Mouse (Mus musculus) stomach, adult 2 months (tissue): ENCODE results near the gene Gps1. TPM values are rescaled to one million over a fixed set of nuclear protein-coding genes. Genes with fewer than 3 reads are reported as not detected.

Experiments
- polyA plus RNA-seq: library from polyadenylated mRNA; depleted of rRNA; stranded (reverse); fragments of >200 nt; gene quantifications from 2 replicates; pipeline ENCODE4 v1.2.3, GENCODE M21; 2012; rRNA removed

Gps1 gene
- 65.1 and 81.6 TPM in 2 replicates for polyA plus RNA-seq

DNA sequence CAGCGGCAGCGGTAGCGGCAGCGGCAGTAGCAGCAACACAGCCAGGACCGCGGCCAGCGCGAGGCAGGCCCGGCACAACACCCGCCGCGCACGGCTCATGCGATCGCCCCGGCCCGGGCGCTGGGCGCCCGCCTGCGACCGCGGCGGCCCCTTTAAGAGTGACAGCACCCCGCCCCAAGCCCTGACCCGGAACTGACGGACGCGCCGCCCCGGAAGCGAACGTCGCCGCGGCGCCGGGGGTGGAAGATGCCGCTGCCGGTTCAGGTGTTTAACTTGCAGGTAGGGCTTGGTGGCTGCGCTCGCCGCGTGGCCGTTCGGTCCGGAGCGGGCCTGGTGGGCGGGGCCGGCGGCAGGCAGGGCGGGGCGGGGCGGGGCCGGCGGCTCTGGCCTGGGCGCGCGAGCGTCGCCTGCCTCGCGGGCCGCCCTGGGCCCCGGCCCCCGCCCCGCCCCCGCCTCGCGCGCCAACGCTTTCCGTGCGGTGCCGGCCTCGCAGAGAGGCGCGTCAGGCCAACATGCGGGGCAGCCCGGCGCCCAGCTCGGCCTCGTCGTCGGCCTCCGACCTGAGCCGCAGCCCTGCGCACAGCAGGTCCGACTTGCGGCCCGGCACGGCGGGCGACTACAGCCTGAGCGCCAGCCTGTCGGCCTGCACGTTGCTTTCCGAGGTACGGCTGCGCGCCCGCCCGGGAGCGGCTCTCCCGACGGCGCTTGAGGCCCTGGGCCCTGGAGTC, at the start of gene Gps1, which contains the start of gene Rfng:
Gene Gps1, plus strand, starts transcription at position 209 of the 728 bp plus-strand sequence.
Gene Rfng, minus strand, starts transcription at position 144 of the 728 bp plus-strand sequence.

DNA sequence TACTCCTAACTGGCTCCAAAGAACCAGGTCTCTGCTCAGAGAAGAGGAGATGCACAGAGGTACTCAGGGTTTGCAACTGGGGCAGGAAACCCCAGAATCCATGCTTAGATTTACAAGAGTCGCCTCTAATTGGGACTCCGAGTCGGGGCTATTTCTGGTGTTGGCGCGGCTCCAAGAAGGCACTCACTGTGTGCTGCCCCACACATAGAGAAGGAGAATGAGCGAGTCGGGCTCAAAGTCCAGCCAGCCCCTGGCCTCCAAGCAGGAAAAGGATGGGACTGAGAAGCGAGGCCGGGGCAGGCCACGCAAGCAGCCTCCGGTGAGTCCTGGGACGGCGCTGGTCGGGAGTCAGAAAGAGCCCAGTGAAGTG, 21.4 kb upstream of the Gps1 start, which contains the start of gene Hmga1b:
Gene Hmga1b, plus strand, starts transcription at position 123 of the 370 bp plus-strand sequence.

DNA sequence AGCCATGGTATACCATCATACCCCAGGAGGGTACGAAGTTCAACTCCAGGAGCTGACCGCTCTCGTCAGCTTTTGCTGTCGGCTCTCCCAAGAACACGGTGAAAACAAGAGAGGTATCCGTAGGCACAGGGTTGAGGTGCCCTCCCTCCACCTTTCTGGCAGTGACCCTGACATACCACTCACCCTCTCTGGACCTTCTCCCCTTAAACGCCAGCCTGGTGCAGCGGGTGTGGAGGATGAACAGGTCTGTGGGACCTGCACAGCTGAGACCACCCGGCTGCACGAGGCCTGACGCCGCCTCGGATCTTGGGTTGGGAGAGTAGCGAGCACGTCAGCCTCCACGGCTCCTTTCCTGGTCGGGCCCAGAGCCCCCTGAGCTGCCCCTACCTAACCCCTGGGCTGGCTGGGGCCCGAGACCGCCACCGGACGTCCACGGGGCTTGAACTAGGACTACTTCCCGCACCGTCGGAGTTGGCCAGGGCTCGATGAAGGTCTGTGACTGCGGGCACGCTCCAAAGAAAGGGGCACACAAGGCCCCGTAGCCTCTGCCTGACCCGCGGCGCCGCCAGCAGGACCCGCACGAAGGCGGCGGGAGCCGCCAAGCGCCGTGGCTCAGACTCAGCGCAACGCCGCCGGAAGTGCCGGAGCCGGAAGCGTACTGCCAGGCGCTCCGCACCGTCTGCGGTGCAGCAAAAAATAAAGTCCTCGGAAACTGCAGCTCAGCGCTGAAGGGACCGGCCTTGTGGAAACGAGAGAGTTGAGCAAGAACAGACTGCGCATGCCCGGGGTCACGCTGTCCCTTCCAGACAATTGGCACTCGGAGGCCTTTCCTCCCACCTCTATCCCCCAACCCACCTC, 11.9 kb downstream of the Gps1 start, which contains the start of gene Dus1l:
Gene Dus1l, minus strand, starts transcription at position 648 of the 858 bp plus-strand sequence.

DNA sequence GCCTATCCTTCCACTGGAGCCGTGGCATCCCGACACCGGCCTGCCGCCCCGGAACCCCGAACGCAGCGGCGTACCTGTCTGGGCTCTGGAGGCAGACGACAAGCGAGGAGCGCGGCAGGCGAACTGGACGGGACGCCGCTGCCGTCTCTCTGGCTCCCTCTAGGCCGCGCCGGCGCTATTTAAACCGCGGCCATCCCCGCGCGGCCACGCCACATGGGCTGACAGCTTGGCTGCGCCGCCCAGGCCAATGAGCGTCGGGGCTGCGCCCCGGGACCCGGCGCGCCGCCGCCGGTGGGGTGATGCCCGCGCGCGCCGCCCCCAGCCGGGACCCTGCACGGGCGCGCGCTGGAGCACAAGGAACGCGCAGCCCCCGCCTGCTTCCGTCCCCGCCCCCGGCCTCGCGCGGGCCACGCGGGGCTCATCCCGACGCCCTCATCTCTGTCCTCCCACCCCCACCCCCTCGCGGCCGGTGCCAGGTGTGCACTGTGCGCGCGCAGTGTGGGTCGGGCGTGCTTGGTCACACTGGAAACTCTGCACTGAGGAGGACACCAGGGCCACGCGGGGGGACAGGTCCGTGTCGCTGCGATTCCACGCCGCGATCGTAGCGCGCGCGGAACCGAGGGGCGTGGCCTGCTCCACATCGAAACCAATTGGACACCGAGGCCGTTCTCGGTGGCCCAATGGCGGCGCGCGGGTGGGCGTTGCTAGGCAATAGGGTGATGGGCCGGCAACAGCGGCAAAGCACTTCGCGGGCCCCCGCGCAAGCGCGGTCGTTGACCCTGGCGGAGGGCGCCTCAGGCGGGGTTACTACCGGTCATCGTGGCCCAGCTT, 40.1 kb downstream of the Gps1 start, which contains the start of gene Fasn:
Gene Fasn, minus strand, starts transcription at position 592 of the 831 bp plus-strand sequence.

Other genes with a start within 250 kb of the Gps1 start
- gene Mcrip1, start 234.5 kb upstream of the Gps1 start, polyA plus RNA-seq = 40.9 and 56.7 TPM in 2 replicates
- gene Ppp1r27, start 233.1 kb upstream of the Gps1 start, polyA plus RNA-seq = 1.6 and 1.8 TPM in 2 replicates
- 153 and 166 TPM in 2 replicates for gene P4hb, start 211.0 kb upstream of the Gps1 start, polyA plus RNA-seq
- gene Arhgdia, start 202.6 kb upstream of the Gps1 start, polyA plus RNA-seq = 426 and 509 TPM in 2 replicates
- gene Alyref, start 185.9 kb upstream of the Gps1 start, polyA plus RNA-seq = 5.8 and 8.6 TPM in 2 replicates
- gene Anapc11, start 185.9 kb upstream of the Gps1 start, polyA plus RNA-seq = 72.4 and 94.8 TPM in 2 replicates
- 58.0 and 94.3 TPM in 2 replicates for gene Npb, start 175.8 kb upstream of the Gps1 start, polyA plus RNA-seq
- 138 and 161 TPM in 2 replicates for gene Pcyt2, start 166.3 kb upstream of the Gps1 start, polyA plus RNA-seq
- 51.2 and 54.2 TPM in 2 replicates for gene Sirt7, start 159.0 kb upstream of the Gps1 start, polyA plus RNA-seq
- 21.0 and 21.3 TPM in 2 replicates for gene Mafg, start 150.7 kb upstream of the Gps1 start, polyA plus RNA-seq
- gene Pycr1, start 140.5 kb upstream of the Gps1 start, polyA plus RNA-seq = 29.3 and 57.1 TPM in 2 replicates
- gene Myadml2, start 136.1 kb upstream of the Gps1 start, polyA plus RNA-seq = 0.97 and 1.2 TPM in 2 replicates
- gene Notum, start 123.1 kb upstream of the Gps1 start, polyA plus RNA-seq = 1.1 and 1.4 TPM in 2 replicates
- 70.2 and 73.5 TPM in 2 replicates for gene Aspscr1, start 111.3 kb upstream of the Gps1 start, polyA plus RNA-seq
- gene Cenpx, start 70.5 kb upstream of the Gps1 start, polyA plus RNA-seq = 41.1 and 48.0 TPM in 2 replicates
- gene Lrrc45, start 70.3 kb upstream of the Gps1 start, polyA plus RNA-seq = 13.7 and 15.6 TPM in 2 replicates
- 7.0 and 10.6 TPM in 2 replicates for gene Rac3, start 62.8 kb upstream of the Gps1 start, polyA plus RNA-seq
- 54.6 and 59.7 TPM in 2 replicates for gene Dcxr, start 57.0 kb upstream of the Gps1 start, polyA plus RNA-seq
- 69.9 and 82.3 TPM in 2 replicates for gene Cbr2, start 52.2 kb upstream of the Gps1 start, polyA plus RNA-seq
- 0.87 and 18.1 TPM in 2 replicates for gene Hmga1b, start 21.5 kb upstream of the Gps1 start, polyA plus RNA-seq
- 36.8 and 56.8 TPM in 2 replicates for gene Rfng, start 65 bp upstream of the Gps1 start, polyA plus RNA-seq
- 16.7 and 20.0 TPM in 2 replicates for gene Dus1l, start 12.1 kb downstream of the Gps1 start, polyA plus RNA-seq
- 320 and 400 TPM in 2 replicates for gene Fasn, start 40.3 kb downstream of the Gps1 start, polyA plus RNA-seq
- 0.17 and 0.57 TPM in 2 replicates for gene Ccdc57, start 148.6 kb downstream of the Gps1 start, polyA plus RNA-seq
- 7.7 and 11.7 TPM in 2 replicates for gene Slc16a3, start 164.2 kb downstream of the Gps1 start, polyA plus RNA-seq
- 20.4 and 24.3 TPM in 2 replicates for gene Csnk1d, start 207.1 kb downstream of the Gps1 start, polyA plus RNA-seq